Mouse (Mus musculus) layer of hippocampus, adult 9-10 months (tissue): ENCODE data around the gene Adgrg3.

ENCODE experiments used
- DNase-seq: peaks from one replicate; pipeline ENCODE4 v3.0.0; 2022; ENCODE audit warnings: low spot score

Adgrg3 gene

GRCm38 (mm10) chr8:94992996-94993724 lies 24.3 kb upstream of the Adgrg3 start:
- no peak for DNase-seq

GRCm38 (mm10) chr8:94994006-94994405 lies 23.5 kb upstream of the Adgrg3 start:
- DNase-seq: no peak

- DNase-seq: no peak
Observed at GRCm38 (mm10) chr8:94994510-94994909, 23.0 kb upstream of the Adgrg3 start.

GRCm38 (mm10) chr8:94995336-94995893 lies 22.1 kb upstream of the Adgrg3 start:
- no peak for DNase-seq

GRCm38 (mm10) chr8:94996037-94996436 lies 21.5 kb upstream of the Adgrg3 start:
- no peak for DNase-seq

- DNase-seq: no peak
Observed at GRCm38 (mm10) chr8:94996899-94997856, 20.3 kb upstream of the Adgrg3 start.

- no peak for DNase-seq
Observed at GRCm38 (mm10) chr8:94997857-94998243, 19.6 kb upstream of the Adgrg3 start.

GRCm38 (mm10) chr8:94998431-94998830 lies 19.1 kb upstream of the Adgrg3 start:
- DNase-seq: no peak

- DNase-seq: no peak
Observed at GRCm38 (mm10) chr8:94999004-94999403, 18.5 kb upstream of the Adgrg3 start.

- no peak for DNase-seq
Observed at GRCm38 (mm10) chr8:94999956-95000355, 17.5 kb upstream of the Adgrg3 start.

GRCm38 (mm10) chr8:95000684-95001083 lies 16.8 kb upstream of the Adgrg3 start:
- DNase-seq: no peak

- no peak for DNase-seq
Observed at GRCm38 (mm10) chr8:95001165-95001564, 16.3 kb upstream of the Adgrg3 start.

- DNase-seq: no peak
Observed at GRCm38 (mm10) chr8:95001655-95002054, 15.8 kb upstream of the Adgrg3 start.

- no peak for DNase-seq
Observed at GRCm38 (mm10) chr8:95002089-95002655, 15.3 kb upstream of the Adgrg3 start.

- no peak for DNase-seq
Observed at GRCm38 (mm10) chr8:95012442-95012919, 5.0 kb upstream of the Adgrg3 start.

- DNase-seq: no peak
Observed at GRCm38 (mm10) chr8:95015866-95016265, 1.6 kb upstream of the Adgrg3 start.

- no peak for DNase-seq
Observed at GRCm38 (mm10) chr8:95016684-95017083, 808 bp upstream of the Adgrg3 start.

- no peak for DNase-seq
Observed at GRCm38 (mm10) chr8:95017969-95018635, 610 bp downstream of the Adgrg3 start.

GRCm38 (mm10) chr8:95020293-95020777 lies 2.8 kb downstream of the Adgrg3 start:
- no peak for DNase-seq

GRCm38 (mm10) chr8:95020821-95021220 lies 3.3 kb downstream of the Adgrg3 start:
- no peak for DNase-seq

GRCm38 (mm10) chr8:95023201-95023600 lies 5.7 kb downstream of the Adgrg3 start:
- DNase-seq: no peak

- no peak for DNase-seq
Observed at GRCm38 (mm10) chr8:95024387-95024786, 6.9 kb downstream of the Adgrg3 start.
